ENCODE assay signal across 8 mouse cellular contexts in the genomic region with DNA sequence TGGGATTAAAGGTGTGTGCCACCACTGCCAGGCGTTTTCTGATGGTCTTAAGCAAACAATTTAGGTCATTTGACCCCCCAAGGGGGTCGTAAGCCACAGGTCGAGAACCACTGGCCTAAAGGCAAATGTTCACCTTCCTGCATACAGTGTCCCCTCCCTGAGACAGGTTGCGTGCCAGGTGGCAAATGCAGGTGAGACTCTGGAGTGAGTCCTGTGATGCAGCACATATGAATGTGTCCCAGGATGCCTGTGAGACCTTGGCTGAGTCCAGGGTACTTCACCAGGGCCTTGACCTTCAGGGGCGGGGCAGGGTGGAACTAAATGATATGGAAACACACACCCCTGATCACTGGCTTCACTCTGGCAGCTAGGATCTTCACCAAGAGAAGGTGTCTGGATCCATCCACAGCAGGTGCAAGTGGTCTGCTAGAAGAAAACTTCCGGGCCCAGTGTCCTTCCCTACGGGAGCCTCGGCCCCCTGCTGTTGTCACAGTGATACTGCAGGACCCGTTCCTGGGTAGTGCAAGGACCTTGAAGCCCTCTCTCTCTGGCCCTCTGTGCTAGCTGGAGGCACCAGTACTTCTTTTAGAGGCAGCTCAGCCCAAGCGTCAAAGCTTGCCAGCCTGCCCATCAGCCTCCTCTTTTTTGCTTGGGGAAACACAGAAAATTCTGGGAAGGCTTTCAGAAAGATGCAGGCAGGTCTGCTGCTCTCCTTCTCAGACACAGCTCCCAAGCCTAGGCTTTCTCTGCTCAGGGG. TPM values are rescaled to one million over a fixed set of nuclear protein-coding genes. Genes with fewer than 3 reads are reported as not detected.
DNase-seq lines count a peak whose midpoint lies in the region; ATAC-seq lines count a peak whose summit lies in the region.

No protein-coding gene starts in this region.

- WGBS in heart, embryonic 16.5 days: 42% methylated on average over 10 of the region's 10 CpGs
- 40% methylated on average over 10 of the region's 10 CpGs for WGBS in liver, embryonic 13.5 days (ENCODE audit: insufficient replicate concordance)

- 0 out of 2 replicates have a peak overlapping the region, but pooled peaks have one; percentile 44 for H3K27ac ChIP-seq in heart, embryonic 16.5 days (ENCODE audit: low read length)
- no peak overlapping the region; the same call in 1 of the 2 replicates for H3K27ac ChIP-seq in liver, embryonic 13.5 days

- peaks cover 76% of the 10 kb centered on the region for H3K4me1 ChIP-seq in heart, embryonic 16.5 days (ENCODE audit: control insufficient read depth, insufficient read depth, low read length)
- H3K4me1 ChIP-seq in liver, embryonic 13.5 days (replicated peaks): peaks cover 96% of the 10 kb centered on the region

- no peak overlapping the region for H3K4me2 ChIP-seq in heart, embryonic 16.5 days (ENCODE audit: low read depth, low read length)
- H3K4me2 ChIP-seq in liver, embryonic 13.5 days: peak overlapping the region; percentile 17; the same call in 1 of the 2 replicates

- no peaks in the 10 kb centered on the region for H3K9me3 ChIP-seq in heart, embryonic 16.5 days (replicated peaks; ENCODE audit: control insufficient read depth, low read length)
- no peaks in the 10 kb centered on the region for H3K9me3 ChIP-seq in liver, embryonic 13.5 days (replicated peaks)

- H3K4me3 ChIP-seq in heart, embryonic 16.5 days (ENCODE audit: low read length): no peak overlapping the region
- no peak overlapping the region for H3K4me3 ChIP-seq in liver, embryonic 13.5 days (replicated peaks)

- ATAC-seq in heart, embryonic 16.5 days (replicated peaks; ENCODE audit: extremely low read depth, insufficient read depth, low FRiP score): no peak
- no peak for ATAC-seq in liver, embryonic 13.5 days (ENCODE audit: low read depth)

- H3K27me3 ChIP-seq in heart, embryonic 16.5 days (ENCODE audit: control insufficient read depth, insufficient read depth, low read length): no peaks in the 10 kb centered on the region
- 0 out of 2 replicates have a peak, but pooled peaks cover under 1% of the 10 kb centered on the region for H3K27me3 ChIP-seq in liver, embryonic 13.5 days

- peak overlapping the region; percentile 23; the same call in 1 of the 2 replicates for H3K9ac ChIP-seq in heart, embryonic 16.5 days (ENCODE audit: low read length)
- peak overlapping the region; percentile 59 for H3K9ac ChIP-seq in liver, embryonic 13.5 days

- DNase-seq in layer of hippocampus, postnatal 10 days (ENCODE audit: low spot score in 2 of 2): peak; percentile 61 to 73
- no peak for DNase-seq in layer of hippocampus, postnatal 25 days (ENCODE audit: extremely low spot score in 1 of 2, low spot score in 1 of 2)
- peak; percentile 78 for DNase-seq in MN1 (ENCODE audit: low spot score)
- DNase-seq in cerebellum, adult 9-10 months: peak; percentile 75
- DNase-seq in liver, embryonic 13.5 days: peak; percentile 57
- peak; percentile 81 for DNase-seq in retina, postnatal 1 day
- DNase-seq in urinary bladder, postnatal 36 days (ENCODE audit: low spot score in 2 of 2): no peak

- H3K36me3 ChIP-seq in heart, embryonic 16.5 days (ENCODE audit: control insufficient read depth, insufficient read depth): no peaks in the 10 kb centered on the region
- peaks cover 16% of the 10 kb centered on the region for H3K36me3 ChIP-seq in liver, embryonic 13.5 days

RNA-seq across cellular contexts. Expression of a gene that starts 13.4 kb away (rescaled TPM):
- total RNA-seq in layer of hippocampus, postnatal 10 days (2021): not detected
- not detected for total RNA-seq in layer of hippocampus, postnatal 25 days (2021)
- 2.1 and 2.7 TPM in 2 replicates for polyA plus RNA-seq in heart, embryonic 16.5 days (2015; fragmentation: Nextera tagmentation; extraction: Ambion mirVana)
- polyA plus RNA-seq in liver, embryonic 13.5 days (2015; fragmentation: Nextera tagmentation; extraction: Ambion mirVana): 0.80 and 0.89 TPM in 2 replicates

RNA-seq across cellular contexts. Expression of a gene that starts 16.8 kb away (rescaled TPM):
- 100 to 1,000 TPM; 313 to 336 TPM for total RNA-seq in layer of hippocampus, postnatal 10 days (2021)
- total RNA-seq in layer of hippocampus, postnatal 25 days (2021): 100 to 1,000 TPM; 479 to 537 TPM
- 43.1 and 46.8 TPM in 2 replicates for polyA plus RNA-seq in heart, embryonic 16.5 days (2015; fragmentation: Nextera tagmentation; extraction: Ambion mirVana)
- 24.7 and 28.0 TPM in 2 replicates for polyA plus RNA-seq in liver, embryonic 13.5 days (2015; fragmentation: Nextera tagmentation; extraction: Ambion mirVana)

RNA-seq across cellular contexts. Expression of a gene that starts 26.8 kb away (rescaled TPM):
- total RNA-seq in layer of hippocampus, postnatal 10 days (2021): 10 to 100 TPM; 44.3 to 49.4 TPM
- 10 to 100 TPM; 25.5 to 33.2 TPM for total RNA-seq in layer of hippocampus, postnatal 25 days (2021)
- polyA plus RNA-seq in heart, embryonic 16.5 days (2015; fragmentation: Nextera tagmentation; extraction: Ambion mirVana): 211 and 253 TPM in 2 replicates
- polyA plus RNA-seq in liver, embryonic 13.5 days (2015; fragmentation: Nextera tagmentation; extraction: Ambion mirVana): 50.1 and 52.2 TPM in 2 replicates

RNA-seq across cellular contexts. Expression of a gene that starts 31.8 kb away (rescaled TPM):
- 10 to 100 TPM; 20.0 to 21.3 TPM for total RNA-seq in layer of hippocampus, postnatal 10 days (2021)
- 10 to 100 TPM; 21.5 to 26.1 TPM for total RNA-seq in layer of hippocampus, postnatal 25 days (2021)
- polyA plus RNA-seq in heart, embryonic 16.5 days (2015; fragmentation: Nextera tagmentation; extraction: Ambion mirVana): not detected in 2 replicates
- 0.07 and 0.09 TPM in 2 replicates for polyA plus RNA-seq in liver, embryonic 13.5 days (2015; fragmentation: Nextera tagmentation; extraction: Ambion mirVana)

Comparison
In these comparisons a context has a peak if more than half of its experiments do, and no peak if none do; other contexts are left out.
1. DNase-seq: peak in layer of hippocampus, postnatal 10 days (2 of 2), MN1 (single experiment), cerebellum, adult 9-10 months (single experiment), liver, embryonic 13.5 days (single experiment) and retina, postnatal 1 day (single experiment); none in layer of hippocampus, postnatal 25 days (0 of 2) and urinary bladder, postnatal 36 days (0 of 2).